Mouse (Mus musculus) gastrocnemius, adult 2 months (tissue): Measurements from ENCODE around the gene Shroom3. TPM values are rescaled to one million over a fixed set of nuclear protein-coding genes. Genes with fewer than 3 reads are reported as not detected.

Experiments
- DNase-seq: peaks from one replicate; pipeline ENCODE4 v3.0.0; 2022
- H3K27ac ChIP-seq: fragments of 200-600 bp; 2 replicates; pipeline ENCODE4 v1.8.1; 2022; ENCODE audit warnings: mild to moderate bottlenecking
- H3K4me3 ChIP-seq: fragments of 200-600 bp; 2 replicates; pipeline ENCODE4 v1.8.1; 2022; ENCODE audit warnings: mild to moderate bottlenecking, moderate library complexity
- CTCF ChIP-seq: fragments of 200-600 bp; IDR thresholded peaks from 2 replicates; pipeline ENCODE4 v1.8.1; 2022; ENCODE audit warnings: antibody characterized with exemption, mild to moderate bottlenecking, moderate library complexity
- intact Hi-C: fragments of 180-260 bp; cut with DNase I; formaldehyde crosslinking; loops from one replicate; pipeline ENCODE4 v1.15.1; 2025
- total RNA-seq, 2 experiments: library from RNA; stranded (reverse); gene quantifications; 2 replicates each; pipeline ENCODE4 v1.2.3; 2021

Shroom3 gene
- total RNA-seq, 2 experiments from 2014 or later = 0.53 to 1.2 TPM

- no peak overlapping the region for H3K27ac ChIP-seq
- DNase-seq = peak; percentile 53
- H3K4me3 ChIP-seq = no peak overlapping the region
- intact Hi-C loops = no loop called here
- no peak for TF ChIP-seq CTCF
Measured at GRCm38 (mm10) chr5:92888628-92889241, 205.5 kb downstream of the Shroom3 start.

GRCm38 (mm10) chr5:92890902-92891301, 207.7 kb downstream of the Shroom3 start:
- no peak for DNase-seq
- no peak for TF ChIP-seq CTCF
- Histone ChIP-seq H3K4me3 (no peak overlapping the region), H3K27ac (no peak overlapping the region)
- intact Hi-C loops = no loop called here

GRCm38 (mm10) chr5:92893284-92893683, 210.0 kb downstream of the Shroom3 start:
- Histone ChIP-seq H3K4me3 (no peak overlapping the region), H3K27ac (no peak overlapping the region)
- TF ChIP-seq CTCF = no peak
- DNase-seq = no peak
- intact Hi-C loops = no loop called here

- intact Hi-C loops = no loop called here
- DNase-seq = no peak
- H3K27ac ChIP-seq = no peak overlapping the region
- TF ChIP-seq CTCF = no peak
- H3K4me3 ChIP-seq = no peak overlapping the region
Measured at GRCm38 (mm10) chr5:92893711-92894110, 210.5 kb downstream of the Shroom3 start.

- TF ChIP-seq CTCF = no peak
- H3K4me3 ChIP-seq = no peak overlapping the region
- intact Hi-C loops = no loop called here
- no peak overlapping the region for H3K27ac ChIP-seq
- DNase-seq = no peak
Measured at GRCm38 (mm10) chr5:92895877-92896276, 212.6 kb downstream of the Shroom3 start.

- Histone ChIP-seq H3K27ac (no peak overlapping the region), H3K4me3 (no peak overlapping the region)
- no peak for DNase-seq
- intact Hi-C loops = no loop called here
- TF ChIP-seq CTCF = no peak
Measured at GRCm38 (mm10) chr5:92896725-92897280, 213.6 kb downstream of the Shroom3 start.

- Histone ChIP-seq H3K4me3 (peak overlapping the region; percentile 80), H3K27ac (peak overlapping the region; percentile 43; the same call in 1 of the 2 replicates)
- intact Hi-C loops = no loop called here
Measured at GRCm38 (mm10) chr5:92897766-92898745, 214.8 kb downstream of the Shroom3 start.

GRCm38 (mm10) chr5:92900470-92900869, 217.2 kb downstream of the Shroom3 start:
- no peak for TF ChIP-seq CTCF
- Histone ChIP-seq H3K4me3 (no peak overlapping the region), H3K27ac (no peak overlapping the region)
- DNase-seq = no peak
- intact Hi-C loops = no loop called here

More at GRCm38 (mm10) chr5:92897766-92898745, 214.8 kb downstream of the Shroom3 start:
- no peak for TF ChIP-seq CTCF
- DNase-seq = peak; percentile 70

- H3K4me3 ChIP-seq = no peak overlapping the region
- DNase-seq = no peak
- H3K27ac ChIP-seq = no peak overlapping the region
- TF ChIP-seq CTCF = no peak
- intact Hi-C loops = no loop called here
Measured at GRCm38 (mm10) chr5:92901870-92902269, 218.6 kb downstream of the Shroom3 start.

- intact Hi-C loops = no loop called here
- TF ChIP-seq CTCF = no peak
- no peak overlapping the region for H3K4me3 ChIP-seq
- no peak for DNase-seq
- H3K27ac ChIP-seq = no peak overlapping the region
Measured at GRCm38 (mm10) chr5:92905146-92905545, 221.9 kb downstream of the Shroom3 start.

GRCm38 (mm10) chr5:92905594-92906008, 222.4 kb downstream of the Shroom3 start:
- no peak for DNase-seq
- Histone ChIP-seq H3K4me3 (no peak overlapping the region), H3K27ac (no peak overlapping the region)
- TF ChIP-seq CTCF = no peak
- intact Hi-C loops = no loop called here

- H3K27ac ChIP-seq = no peak overlapping the region
- H3K4me3 ChIP-seq = no peak overlapping the region
- no peak for TF ChIP-seq CTCF
- DNase-seq = no peak
- intact Hi-C loops = no loop called here
Measured at GRCm38 (mm10) chr5:92908227-92908626, 225.0 kb downstream of the Shroom3 start.

- intact Hi-C loops = no loop called here
- H3K27ac ChIP-seq = no peak overlapping the region
- no peak overlapping the region for H3K4me3 ChIP-seq
- DNase-seq = no peak
- no peak for TF ChIP-seq CTCF
Measured at GRCm38 (mm10) chr5:92910838-92911237, 227.6 kb downstream of the Shroom3 start.
